In genomic region chr7:18992294-18992675, GRCm38 (mm10) we compare ENCODE assay signal across 8 mouse cellular contexts. TPM values are rescaled to one million over a fixed set of nuclear protein-coding genes. Genes with fewer than 3 reads are reported as not detected.
DNase-seq lines count a peak whose midpoint lies in the region; ATAC-seq and TF ChIP-seq lines count a peak whose summit lies in the region.

No protein-coding gene starts in this region.

- H3K4me1 ChIP-seq in ES-E14 (ENCODE audit: control insufficient read depth in 2 of 2, insufficient read depth in 2 of 2, low read length in 2 of 2, poor library complexity in 1 of 2), result peaks cover 0 to 3% of the 10 kb centered on the region in 2 experiments; a peak in 1 of 4 replicates
- H3K4me1 ChIP-seq in embryonic facial prominence, embryonic 10.5 days, result peaks cover 23% of the 10 kb centered on the region
- peaks cover 23% of the 10 kb centered on the region for H3K4me1 ChIP-seq in liver, embryonic 13.5 days (replicated peaks)

- H3K4me2 ChIP-seq in liver, embryonic 13.5 days, result peak overlapping the region; percentile 75

- no peaks in the 10 kb centered on the region for H3K36me3 ChIP-seq in ES-E14 (ENCODE audit: control insufficient read depth, insufficient read depth, low read length, poor library complexity, severe bottlenecking)
- peaks cover 30% of the 10 kb centered on the region for H3K36me3 ChIP-seq in embryonic facial prominence, embryonic 10.5 days (replicated peaks)
- H3K36me3 ChIP-seq in liver, embryonic 13.5 days, result 0 out of 2 replicates have a peak, but pooled peaks cover 4% of the 10 kb centered on the region

- no peak overlapping the region for H3K27ac ChIP-seq in ES-E14 (ENCODE audit: insufficient read depth, low read depth, low read length, poor library complexity, severe bottlenecking)
- H3K27ac ChIP-seq in embryonic facial prominence, embryonic 10.5 days (replicated peaks), result peak overlapping the region; percentile 80
- H3K27ac ChIP-seq in liver, embryonic 13.5 days, result no peak overlapping the region

- 4% methylated on average over 31 of the region's 31 CpGs for WGBS in embryonic facial prominence, embryonic 10.5 days
- 4% methylated on average over 31 of the region's 31 CpGs for WGBS in liver, embryonic 13.5 days (ENCODE audit: insufficient replicate concordance)

- H3K4me3 ChIP-seq in ES-E14 (ENCODE audit: insufficient read depth in 1 of 2, low read depth in 1 of 2, low read length in 2 of 2, poor library complexity in 1 of 2, severe bottlenecking in 1 of 2), result peak overlapping the region; percentile 59 to 70
- H3K4me3 ChIP-seq in embryonic facial prominence, embryonic 10.5 days, result peak overlapping the region; percentile 65
- peak overlapping the region; percentile 58 for H3K4me3 ChIP-seq in liver, embryonic 13.5 days (replicated peaks)

- intact Hi-C loops in heart, postnatal 10 days (cut with DNase I), result no loop called here

- no peaks in the 10 kb centered on the region for H3K9me3 ChIP-seq in ES-E14 (ENCODE audit: control insufficient read depth, insufficient read depth, low read depth, low read length)
- H3K9me3 ChIP-seq in embryonic facial prominence, embryonic 10.5 days, result no peaks in the 10 kb centered on the region
- no peaks in the 10 kb centered on the region for H3K9me3 ChIP-seq in liver, embryonic 13.5 days (replicated peaks)

- peak overlapping the region; percentile 44 for H3K9ac ChIP-seq in ES-E14 (ENCODE audit: insufficient read depth, low read depth, low read length, poor library complexity, severe bottlenecking)
- H3K9ac ChIP-seq in liver, embryonic 13.5 days, result peak overlapping the region; percentile 52; the same call in 1 of the 2 replicates

- in situ Hi-C loops in ES-E14 (cut with MboI; ENCODE audit: low sequenced_read_pairs in 2 of 2, unreplicated experiment in 2 of 2), result no loop called here

- no peak for ATAC-seq in liver, embryonic 13.5 days (ENCODE audit: low read depth)
- ATAC-seq in erythroblast, adult 5-6 weeks (replicated peaks; ENCODE audit: low FRiP score, poor library complexity, severe bottlenecking), result no peak

- DNase-seq in kidney, adult 18-20 months, result peak; percentile 28
- no peak for DNase-seq in kidney, postnatal 14 days
- DNase-seq in ES-E14 (ENCODE audit: low read depth, low spot score), result no peak
- DNase-seq in embryonic facial prominence, embryonic 10.5 days (ENCODE audit: low spot score), result peak; percentile 51
- peak; percentile 27 to 34 for DNase-seq in heart, postnatal 10 days
- no peak for DNase-seq in liver, embryonic 13.5 days
- DNase-seq in right cerebral cortex, postnatal 4 days, result peak; percentile 44

- peaks cover 56% of the 10 kb centered on the region for H3K27me3 ChIP-seq in embryonic facial prominence, embryonic 10.5 days (replicated peaks; ENCODE audit: low read depth, poor library complexity, severe bottlenecking)
- peaks cover 72% of the 10 kb centered on the region for H3K27me3 ChIP-seq in liver, embryonic 13.5 days

TF ChIP-seq in ES-E14, 5 proteins besides CTCF, POLR2A, EP300 and RAD21:
- TF ChIP-seq CHD2 (IDR thresholded peaks at IDR 0.05; ENCODE audit: low read depth, low read length), result no peak
- no peak for TF ChIP-seq HCFC1 (IDR thresholded peaks at IDR 0.05; ENCODE audit: borderline replicate concordance, insufficient read depth, low read length)
- TF ChIP-seq MAFK (IDR thresholded peaks at IDR 0.05; ENCODE audit: insufficient read depth, low read depth, low read length), result no peak
- TF ChIP-seq ZNF384 (IDR thresholded peaks at IDR 0.05; ENCODE audit: low read depth, low read length), result no peak
- TF ChIP-seq ZC3H11A (IDR thresholded peaks at IDR 0.05; ENCODE audit: borderline replicate concordance, low read depth, low read length), result no peak

RNA-seq across cellular contexts. Expression of gene Mypop, which starts 1.2 kb away (rescaled TPM):
- 3.1 and 3.7 TPM in 2 replicates for total RNA-seq in ES-E14 (2012; rRNA removed)
- 4.0 and 4.1 TPM in 2 replicates for polyA plus RNA-seq in embryonic facial prominence, embryonic 10.5 days (2016; fragmentation: Nextera tagmentation; extraction: Ambion mirVana)
- total RNA-seq in heart, postnatal 10 days (2021), result 1 to 10 TPM; 1.7 to 2.4 TPM
- 0.37 and 0.82 TPM in 2 replicates for polyA plus RNA-seq in liver, embryonic 13.5 days (2015; fragmentation: Nextera tagmentation; extraction: Ambion mirVana)
- not detected in 2 replicates for total RNA-seq in erythroblast, adult 5-6 weeks (2015; ENCODE audit: low replicate concordance)
- 0.43 TPM in 1 of 2 replicates, not detected in the other for total RNA-seq in erythroblast, adult 5-6 weeks (2017; ENCODE audit: low replicate concordance)

RNA-seq across cellular contexts. Expression of gene Nanos2, which starts 5.1 kb away (rescaled TPM):
- not detected in 2 replicates for total RNA-seq in ES-E14 (2012; rRNA removed)
- not detected in 2 replicates for polyA plus RNA-seq in embryonic facial prominence, embryonic 10.5 days (2016; fragmentation: Nextera tagmentation; extraction: Ambion mirVana)
- not detected for total RNA-seq in heart, postnatal 10 days (2021)
- not detected in 2 replicates for polyA plus RNA-seq in liver, embryonic 13.5 days (2015; fragmentation: Nextera tagmentation; extraction: Ambion mirVana)
- not detected in 2 replicates for total RNA-seq in erythroblast, adult 5-6 weeks (2015; ENCODE audit: low replicate concordance)
- not detected in 2 replicates for total RNA-seq in erythroblast, adult 5-6 weeks (2017; ENCODE audit: low replicate concordance)

RNA-seq across cellular contexts. Expression of gene Irf2bp1, which starts 11.6 kb away (rescaled TPM):
- total RNA-seq in ES-E14 (2012; rRNA removed), result 15.9 and 16.3 TPM in 2 replicates
- polyA plus RNA-seq in embryonic facial prominence, embryonic 10.5 days (2016; fragmentation: Nextera tagmentation; extraction: Ambion mirVana), result 25.0 and 25.7 TPM in 2 replicates
- total RNA-seq in heart, postnatal 10 days (2021), result 10 to 100 TPM; 24.5 to 29.5 TPM
- 9.2 and 9.3 TPM in 2 replicates for polyA plus RNA-seq in liver, embryonic 13.5 days (2015; fragmentation: Nextera tagmentation; extraction: Ambion mirVana)
- total RNA-seq in erythroblast, adult 5-6 weeks (2015; ENCODE audit: low replicate concordance), result 5.6 and 7.3 TPM in 2 replicates
- 0.77 and 3.9 TPM in 2 replicates for total RNA-seq in erythroblast, adult 5-6 weeks (2017; ENCODE audit: low replicate concordance)

RNA-seq across cellular contexts. Expression of gene Foxa3, which starts 31.1 kb away (rescaled TPM):
- 1.6 and 1.7 TPM in 2 replicates for total RNA-seq in ES-E14 (2012; rRNA removed)
- not detected in 2 replicates for polyA plus RNA-seq in embryonic facial prominence, embryonic 10.5 days (2016; fragmentation: Nextera tagmentation; extraction: Ambion mirVana)
- total RNA-seq in heart, postnatal 10 days (2021), result not detected
- 25.6 and 29.4 TPM in 2 replicates for polyA plus RNA-seq in liver, embryonic 13.5 days (2015; fragmentation: Nextera tagmentation; extraction: Ambion mirVana)
- total RNA-seq in erythroblast, adult 5-6 weeks (2015; ENCODE audit: low replicate concordance), result not detected in 2 replicates
- not detected in 2 replicates for total RNA-seq in erythroblast, adult 5-6 weeks (2017; ENCODE audit: low replicate concordance)

RNA-seq across cellular contexts. Expression of gene Sympk, which starts 31.9 kb away (rescaled TPM):
- 91.5 and 105 TPM in 2 replicates for total RNA-seq in ES-E14 (2012; rRNA removed)
- 43.4 and 45.2 TPM in 2 replicates for polyA plus RNA-seq in embryonic facial prominence, embryonic 10.5 days (2016; fragmentation: Nextera tagmentation; extraction: Ambion mirVana)
- 10 to 100 TPM; 58.3 to 60.9 TPM for total RNA-seq in heart, postnatal 10 days (2021)
- polyA plus RNA-seq in liver, embryonic 13.5 days (2015; fragmentation: Nextera tagmentation; extraction: Ambion mirVana), result 15.0 and 17.4 TPM in 2 replicates
- total RNA-seq in erythroblast, adult 5-6 weeks (2015; ENCODE audit: low replicate concordance), result 15.2 and 35.9 TPM in 2 replicates
- 7.8 and 21.0 TPM in 2 replicates for total RNA-seq in erythroblast, adult 5-6 weeks (2017; ENCODE audit: low replicate concordance)

Comparison
In these comparisons a context has a peak if more than half of its experiments do, and no peak if none do; other contexts are left out.
1. DNase-seq: peak in kidney, adult 18-20 months (single experiment), embryonic facial prominence, embryonic 10.5 days (single experiment), heart, postnatal 10 days (2 of 2) and right cerebral cortex, postnatal 4 days (single experiment); none in kidney, postnatal 14 days (single experiment), ES-E14 (single experiment) and liver, embryonic 13.5 days (single experiment).
2. Peak in every context shown above with its lines, with median percentiles within 50 percentile points of each other: H3K4me3 ChIP-seq.